Mouse (Mus musculus): Measurements from ENCODE around the gene Steap2. TPM values are rescaled to one million over a fixed set of nuclear protein-coding genes. Genes with fewer than 3 reads are reported as not detected.

The Steap2 gene
- total and polyA plus RNA-seq, 2 experiments = 3.9 to 6.2 TPM

- H3K27me3 ChIP-seq (ENCODE audit: control insufficient read depth, insufficient read depth, low read length) = peaks cover 4% of the 10 kb centered on the region
- no peak for DNase-seq (ENCODE audit: extremely low read depth, low read depth, low spot score)
- H3K27ac ChIP-seq (replicated peaks; ENCODE audit: insufficient read depth, low read depth, low read length) = no peak overlapping the region
- no peaks in the 10 kb centered on the region for H3K79me2 ChIP-seq (ENCODE audit: control insufficient read depth, insufficient read depth, low read length)
- peaks cover 4% of the 10 kb centered on the region for H3K4me1 ChIP-seq (ENCODE audit: control insufficient read depth, insufficient read depth, low read length)
- H3K4me3 ChIP-seq (ENCODE audit: insufficient read depth, low read depth, low read length) = no peak overlapping the region
- TF ChIP-seq POLR2A (IDR thresholded peaks at IDR 0.05; ENCODE audit: extremely low read depth, insufficient read depth, low read length) (no peak), CTCF (IDR thresholded peaks at IDR 0.05; ENCODE audit: low read depth, low read length) (no peak)
- H3K9ac ChIP-seq (ENCODE audit: low read depth, low read length) = no peak overlapping the region
- WGBS = 59% methylated on average over 6 of the region's 6 CpGs
- H3K36me3 ChIP-seq (ENCODE audit: control insufficient read depth, insufficient read depth, low read length) = no peaks in the 10 kb centered on the region
These were observed 31.3 kb downstream of the Steap2 start for GRCm38 (mm10) chr5:5663057-5663456.

GRCm38 (mm10) chr5:5658680-5659079 is 35.7 kb downstream of the Steap2 start:
- TF ChIP-seq CTCF (IDR thresholded peaks at IDR 0.05; ENCODE audit: low read depth, low read length) (no peak), POLR2A (IDR thresholded peaks at IDR 0.05; ENCODE audit: extremely low read depth, insufficient read depth, low read length) (no peak)
- Histone ChIP-seq H3K4me3 (ENCODE audit: insufficient read depth, low read depth, low read length) (no peak overlapping the region), H3K79me2 (ENCODE audit: control insufficient read depth, insufficient read depth, low read length) (no peaks in the 10 kb centered on the region), H3K27ac (replicated peaks; ENCODE audit: insufficient read depth, low read depth, low read length) (no peak overlapping the region), H3K9ac (ENCODE audit: low read depth, low read length) (no peak overlapping the region), H3K4me1 (ENCODE audit: control insufficient read depth, insufficient read depth, low read length) (0 out of 2 replicates have a peak, but pooled peaks cover 1% of the 10 kb centered on the region), H3K36me3 (ENCODE audit: control insufficient read depth, insufficient read depth, low read length) (no peaks in the 10 kb centered on the region), H3K27me3 (ENCODE audit: control insufficient read depth, insufficient read depth, low read length) (peaks cover under 1% of the 10 kb centered on the region)
- 60% methylated on average over 2 of the region's 2 CpGs for WGBS
- DNase-seq (ENCODE audit: extremely low read depth, low read depth, low spot score) = no peak

GRCm38 (mm10) chr5:5657932-5658331 is 36.4 kb downstream of the Steap2 start:
- no peak overlapping the region for H3K27ac ChIP-seq (replicated peaks; ENCODE audit: insufficient read depth, low read depth, low read length)
- no peaks in the 10 kb centered on the region; the same call in 1 of the 2 replicates for H3K27me3 ChIP-seq (ENCODE audit: control insufficient read depth, insufficient read depth, low read length)
- H3K4me1 ChIP-seq (ENCODE audit: control insufficient read depth, insufficient read depth, low read length) = no peaks in the 10 kb centered on the region
- no peak overlapping the region for H3K4me3 ChIP-seq (ENCODE audit: insufficient read depth, low read depth, low read length)
- TF ChIP-seq CTCF (IDR thresholded peaks at IDR 0.05; ENCODE audit: low read depth, low read length) = no peak
- TF ChIP-seq POLR2A (IDR thresholded peaks at IDR 0.05; ENCODE audit: extremely low read depth, insufficient read depth, low read length) = no peak
- WGBS = 48% methylated on average over 2 of the region's 2 CpGs
- H3K36me3 ChIP-seq (ENCODE audit: control insufficient read depth, insufficient read depth, low read length) = no peaks in the 10 kb centered on the region
- DNase-seq (ENCODE audit: extremely low read depth, low read depth, low spot score) = peak; percentile 15
- no peaks in the 10 kb centered on the region for H3K79me2 ChIP-seq (ENCODE audit: control insufficient read depth, insufficient read depth, low read length)
- no peak overlapping the region for H3K9ac ChIP-seq (ENCODE audit: low read depth, low read length)

DNA sequence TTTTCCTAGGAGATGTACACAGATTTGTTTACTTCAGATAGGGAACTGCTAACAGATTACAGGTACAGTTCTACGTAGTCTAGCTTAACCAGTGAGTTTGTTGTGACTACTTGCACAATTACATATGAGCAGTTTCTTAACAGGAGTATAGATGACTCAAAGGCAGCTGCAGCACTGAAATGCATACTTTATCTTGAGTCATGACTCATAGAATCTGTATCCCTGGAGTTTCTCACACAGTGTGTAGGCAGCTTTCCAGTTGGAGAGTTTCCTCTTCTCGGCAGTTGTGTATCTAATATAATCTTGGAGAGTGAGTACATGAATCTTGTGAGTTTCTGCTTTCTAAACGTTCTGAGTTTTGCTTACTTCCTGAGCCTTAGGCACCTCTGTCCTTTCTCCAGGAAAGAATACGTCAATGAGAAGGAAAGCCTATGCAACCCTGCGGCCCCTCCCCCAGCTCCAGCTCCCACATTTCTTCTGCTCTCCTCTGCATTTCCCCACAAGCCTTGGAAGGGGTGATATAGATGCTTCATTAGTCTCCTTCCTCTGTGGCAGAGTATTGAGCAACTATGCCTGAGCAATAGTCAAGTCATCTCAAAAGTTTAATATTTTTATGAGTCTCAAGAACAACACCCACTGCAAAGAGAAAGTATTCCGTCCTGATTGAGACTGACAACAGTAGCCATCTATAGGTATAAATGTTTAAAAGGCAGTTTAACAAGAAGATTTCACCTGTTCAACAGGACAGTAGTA is 45.4 kb downstream of the Steap2 start:
- H3K4me1 ChIP-seq (ENCODE audit: control insufficient read depth, insufficient read depth, low read length) = no peaks in the 10 kb centered on the region
- no peak overlapping the region for H3K27ac ChIP-seq (replicated peaks; ENCODE audit: insufficient read depth, low read depth, low read length)
- H3K79me2 ChIP-seq (ENCODE audit: control insufficient read depth, insufficient read depth, low read length) = no peaks in the 10 kb centered on the region
- H3K9ac ChIP-seq (ENCODE audit: low read depth, low read length) = no peak overlapping the region
- TF ChIP-seq POLR2A (IDR thresholded peaks at IDR 0.05; ENCODE audit: extremely low read depth, insufficient read depth, low read length) (no peak), CTCF (IDR thresholded peaks at IDR 0.05; ENCODE audit: low read depth, low read length) (no peak)
- 64% methylated on average over 6 of the region's 6 CpGs for WGBS
- H3K36me3 ChIP-seq (ENCODE audit: control insufficient read depth, insufficient read depth, low read length) = no peaks in the 10 kb centered on the region
- no peaks in the 10 kb centered on the region for H3K27me3 ChIP-seq (ENCODE audit: control insufficient read depth, insufficient read depth, low read length)
- H3K4me3 ChIP-seq (ENCODE audit: insufficient read depth, low read depth, low read length) = no peak overlapping the region
- no peak for DNase-seq (ENCODE audit: extremely low read depth, low read depth, low spot score)

- TF ChIP-seq POLR2A (IDR thresholded peaks at IDR 0.05; ENCODE audit: extremely low read depth, insufficient read depth, low read length) (no peak), CTCF (IDR thresholded peaks at IDR 0.05; ENCODE audit: low read depth, low read length) (peak; percentile 29; the same call in 1 of the 2 replicates)
- Histone ChIP-seq H3K27ac (replicated peaks; ENCODE audit: insufficient read depth, low read depth, low read length) (no peak overlapping the region), H3K36me3 (ENCODE audit: control insufficient read depth, insufficient read depth, low read length) (no peaks in the 10 kb centered on the region), H3K27me3 (ENCODE audit: control insufficient read depth, insufficient read depth, low read length) (no peaks in the 10 kb centered on the region), H3K9ac (ENCODE audit: low read depth, low read length) (no peak overlapping the region), H3K79me2 (ENCODE audit: control insufficient read depth, insufficient read depth, low read length) (no peaks in the 10 kb centered on the region), H3K4me1 (ENCODE audit: control insufficient read depth, insufficient read depth, low read length) (no peaks in the 10 kb centered on the region), H3K4me3 (ENCODE audit: insufficient read depth, low read depth, low read length) (no peak overlapping the region)
- 5% methylated on average over 1 of the region's 1 CpGs for WGBS
- DNase-seq (ENCODE audit: extremely low read depth, low read depth, low spot score) = peak; percentile 40
These were observed 48.2 kb downstream of the Steap2 start for GRCm38 (mm10) chr5:5646173-5646572.

DNA sequence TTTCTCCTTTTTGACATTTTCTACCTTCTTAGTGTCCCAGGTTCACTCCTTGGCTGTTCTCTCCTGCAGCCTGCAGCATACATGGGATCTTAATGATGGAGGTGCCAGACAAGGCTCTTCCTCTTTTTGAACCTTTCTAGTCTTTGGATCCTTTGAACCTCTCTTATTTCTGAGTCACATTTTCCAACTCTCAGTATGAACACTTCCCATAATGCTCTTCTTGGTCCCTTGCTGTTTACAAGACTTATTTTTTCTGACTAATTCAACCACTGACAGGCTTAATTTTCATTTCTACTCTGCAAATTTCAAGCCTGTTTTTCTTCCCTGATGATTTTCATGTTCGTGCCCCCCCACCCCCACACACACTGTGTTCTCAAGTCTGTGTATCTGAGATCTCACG is 55.9 kb downstream of the Steap2 start:
- H3K4me3 ChIP-seq (ENCODE audit: insufficient read depth, low read depth, low read length) = no peak overlapping the region
- H3K9ac ChIP-seq (ENCODE audit: low read depth, low read length) = no peak overlapping the region
- no peak for DNase-seq (ENCODE audit: extremely low read depth, low read depth, low spot score)
- 63% methylated on average over 2 of the region's 2 CpGs for WGBS
- H3K27me3 ChIP-seq (ENCODE audit: control insufficient read depth, insufficient read depth, low read length) = no peaks in the 10 kb centered on the region
- H3K4me1 ChIP-seq (ENCODE audit: control insufficient read depth, insufficient read depth, low read length) = no peaks in the 10 kb centered on the region
- TF ChIP-seq POLR2A (IDR thresholded peaks at IDR 0.05; ENCODE audit: extremely low read depth, insufficient read depth, low read length) (no peak), CTCF (IDR thresholded peaks at IDR 0.05; ENCODE audit: low read depth, low read length) (no peak)
- H3K79me2 ChIP-seq (ENCODE audit: control insufficient read depth, insufficient read depth, low read length) = no peaks in the 10 kb centered on the region
- no peaks in the 10 kb centered on the region for H3K36me3 ChIP-seq (ENCODE audit: control insufficient read depth, insufficient read depth, low read length)
- H3K27ac ChIP-seq (replicated peaks; ENCODE audit: insufficient read depth, low read depth, low read length) = no peak overlapping the region
